Mouse (Mus musculus) lung, adult 2 months (tissue): ENCODE measurements around the gene Hist1h2bg. TPM values are rescaled to one million over a fixed set of nuclear protein-coding genes. Genes with fewer than 3 reads are reported as not detected.

Source experiments
- DNase-seq: peaks from one replicate; pipeline ENCODE4 v3.0.0; 2022
- H3K4me1 ChIP-seq: fragments of 200-500 bp; 2 replicates; pipeline ENCODE4 v1.6.1; 2011; ENCODE audit warnings: low read length; ENCODE audit not compliant: control insufficient read depth, insufficient read depth
- H3K4me3 ChIP-seq: fragments of 200-500 bp; replicated peaks from 2 replicates; pipeline ENCODE3; 2011; ENCODE audit warnings: low read depth, mild to moderate bottlenecking, control low read depth, low read length; ENCODE audit errors: extremely low read depth
- CTCF ChIP-seq: fragments of 200-500 bp; IDR thresholded peaks from 2 replicates; pipeline ENCODE4 v1.5.1; 2011; ENCODE audit warnings: mild to moderate bottlenecking, low read length, control low read depth; ENCODE audit not compliant: insufficient read depth
- POLR2A ChIP-seq: fragments of 200-500 bp; IDR thresholded peaks from 2 replicates; pipeline ENCODE4 v1.6.1; 2011; ENCODE audit warnings: low read depth, mild to moderate bottlenecking, control low read depth, low read length, borderline replicate concordance; ENCODE audit errors: extremely low read depth
- WGBS: fragments of 180-500 bp; shearing (Covaris S2); methylation state at CpG from one replicate; pipeline ENCODE4 v1.1.7; 2018; 5-methylcytosine and 5-hydroxymethylcytosine counted together
- polyA plus RNA-seq: library from polyadenylated mRNA; depleted of rRNA; stranded (reverse); fragments of >200 nt; gene quantifications from 2 replicates; pipeline ENCODE4 v1.2.3, GENCODE M21; 2012; rRNA removed

Gene Hist1h2bg
- polyA plus RNA-seq, 1 experiment = 9.8 TPM

DNA sequence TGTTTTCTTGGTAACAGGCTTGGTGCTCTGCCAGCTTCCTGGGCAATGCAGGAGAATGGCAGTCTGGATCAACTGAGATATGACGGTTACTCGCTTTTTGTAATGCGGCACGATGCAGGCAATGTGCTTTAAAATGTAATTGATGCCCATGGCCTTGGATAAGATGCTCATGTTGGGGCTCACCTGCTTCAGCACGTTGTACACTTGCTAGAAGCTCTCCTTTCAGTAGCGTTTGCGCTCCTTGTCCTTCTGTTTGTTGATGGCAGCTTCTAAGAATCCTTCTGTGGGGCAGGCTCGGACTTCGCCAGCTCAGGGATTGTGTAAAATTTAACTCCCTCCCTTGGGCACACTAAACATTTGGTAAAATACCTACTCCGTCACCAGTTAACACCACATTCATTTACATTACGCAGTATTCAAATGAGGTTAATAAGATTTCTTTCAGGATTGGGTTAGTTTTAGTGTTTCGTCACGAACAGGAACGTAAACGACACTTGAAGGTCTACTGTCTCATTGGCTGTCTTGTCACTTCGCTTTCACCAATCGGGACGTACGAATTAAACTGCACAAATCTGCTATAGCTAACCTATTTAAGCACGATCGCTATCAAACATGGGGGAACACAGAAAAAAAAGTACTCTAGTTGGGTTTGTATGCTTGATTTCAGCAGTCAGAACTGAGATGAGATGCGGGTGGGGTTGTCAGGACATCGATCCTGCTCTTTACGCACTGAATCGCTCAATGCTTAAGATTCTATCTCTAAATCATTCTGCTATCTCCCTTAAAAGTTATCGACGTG is 49.7 kb downstream of the Hist1h2bg start, which contains the start of gene Hist1h2be:
TSS of gene Hist1h2be (minus strand) at position 392 of the 799 bp plus-strand sequence.
- under 1% methylated on average over 27 of the region's 27 CpGs for WGBS

More for the DNA sequence above, 49.7 kb downstream of the Hist1h2bg start, which contains the start of gene Hist1h2be:
- H3K4me3 ChIP-seq = peak within 1 kb of the TSS; percentile 88
- peak; percentile 82 for DNase-seq
- peaks cover 3% of the 10 kb centered on the region; the same call in 1 of the 2 replicates for H3K4me1 ChIP-seq
- TF ChIP-seq CTCF = no peak
- peak; percentile 44; the same call in 1 of the 2 replicates for TF ChIP-seq POLR2A

Other genes starting within 250 kb of the Hist1h2bg start
- gene Zfp322a, start 202.2 kb upstream of the Hist1h2bg start, polyA plus RNA-seq = 1.4 and 2.4 TPM in 2 replicates
- gene Abt1, start 147.5 kb upstream of the Hist1h2bg start, polyA plus RNA-seq = 2.7 and 3.3 TPM in 2 replicates
- not detected in 2 replicates for gene Btn1a1, start 105.5 kb upstream of the Hist1h2bg start, polyA plus RNA-seq
- gene Btn2a2, start 82.5 kb upstream of the Hist1h2bg start, polyA plus RNA-seq = not detected in 2 replicates
- 27.1 and 28.0 TPM in 2 replicates for gene Hist1h4h, start 40.3 kb upstream of the Hist1h2bg start, polyA plus RNA-seq
- gene Hist1h2af, start 37.5 kb upstream of the Hist1h2bg start, polyA plus RNA-seq = 28.7 and 47.1 TPM in 2 replicates
- 2.1 and 2.3 TPM in 2 replicates for gene Hist1h3g, start 36.0 kb upstream of the Hist1h2bg start, polyA plus RNA-seq
- gene Hist1h2bh, start 28.0 kb upstream of the Hist1h2bg start, polyA plus RNA-seq = 0.66 and 0.87 TPM in 2 replicates
- 1.3 and 1.7 TPM in 2 replicates for gene Hist1h3f, start 27.3 kb upstream of the Hist1h2bg start, polyA plus RNA-seq
- gene Hist1h4f, start 19.7 kb upstream of the Hist1h2bg start, polyA plus RNA-seq = 1.4 and 1.8 TPM in 2 replicates
- gene Hist1h1d, start 18.1 kb upstream of the Hist1h2bg start, polyA plus RNA-seq = 0.10 and 0.12 TPM in 2 replicates
- 8.4 and 9.2 TPM in 2 replicates for gene Hist1h3e, start 9.0 kb upstream of the Hist1h2bg start, polyA plus RNA-seq
- 1.8 and 2.3 TPM in 2 replicates for gene Hist1h2ae, start 176 bp upstream of the Hist1h2bg start, polyA plus RNA-seq
- 2.7 and 3.4 TPM in 2 replicates for gene Hist1h2bf, start 2.8 kb downstream of the Hist1h2bg start, polyA plus RNA-seq
- 1.2 and 2.0 TPM in 2 replicates for gene Hist1h2ad, start 3.0 kb downstream of the Hist1h2bg start, polyA plus RNA-seq
- 2.6 and 4.5 TPM in 2 replicates for gene Hist1h3d, start 4.4 kb downstream of the Hist1h2bg start, polyA plus RNA-seq
- gene Hist1h4d, start 10.2 kb downstream of the Hist1h2bg start, polyA plus RNA-seq = 9.0 and 9.5 TPM in 2 replicates
- 2.7 and 3.0 TPM in 2 replicates for gene Hist1h2be, start 49.7 kb downstream of the Hist1h2bg start, polyA plus RNA-seq
- 2.0 and 2.4 TPM in 2 replicates for gene Hist1h1e, start 51.2 kb downstream of the Hist1h2bg start, polyA plus RNA-seq
- 0.45 and 0.61 TPM in 2 replicates for gene Hist1h2ac, start 112.6 kb downstream of the Hist1h2bg start, polyA plus RNA-seq
- gene Hist1h2bc, start 112.8 kb downstream of the Hist1h2bg start, polyA plus RNA-seq = 142 and 182 TPM in 2 replicates
- gene Hist1h1t, start 124.4 kb downstream of the Hist1h2bg start, polyA plus RNA-seq = not detected in 2 replicates
- gene Hist1h4c, start 127.1 kb downstream of the Hist1h2bg start, polyA plus RNA-seq = 6.3 and 6.8 TPM in 2 replicates
- 21.3 and 24.2 TPM in 2 replicates for gene Hfe, start 139.5 kb downstream of the Hist1h2bg start, polyA plus RNA-seq
- gene Hist1h1c, start 167.4 kb downstream of the Hist1h2bg start, polyA plus RNA-seq = 38.1 and 46.7 TPM in 2 replicates
- gene Hist1h3c, start 174.2 kb downstream of the Hist1h2bg start, polyA plus RNA-seq = 1.2 and 2.9 TPM in 2 replicates
- gene Hist1h2bb, start 175.3 kb downstream of the Hist1h2bg start, polyA plus RNA-seq = 2.5 and 2.6 TPM in 2 replicates
- gene Hist1h2ab, start 179.7 kb downstream of the Hist1h2bg start, polyA plus RNA-seq = 2.0 and 3.9 TPM in 2 replicates
- 2.6 and 3.8 TPM in 2 replicates for gene Hist1h3b, start 180.9 kb downstream of the Hist1h2bg start, polyA plus RNA-seq
- 2.5 and 2.8 TPM in 2 replicates for gene Hist1h4b, start 185.6 kb downstream of the Hist1h2bg start, polyA plus RNA-seq
- 2.4 and 2.9 TPM in 2 replicates for gene Hist1h4a, start 189.8 kb downstream of the Hist1h2bg start, polyA plus RNA-seq
- 3.1 and 4.3 TPM in 2 replicates for gene Hist1h3a, start 191.0 kb downstream of the Hist1h2bg start, polyA plus RNA-seq
- not detected in 2 replicates for gene Hist1h1a, start 192.3 kb downstream of the Hist1h2bg start, polyA plus RNA-seq
- gene Trim38, start 198.5 kb downstream of the Hist1h2bg start, polyA plus RNA-seq = 0.07 TPM in 1 of 2 replicates, not detected in the other
- gene Slc17a2, start 235.6 kb downstream of the Hist1h2bg start, polyA plus RNA-seq = 0.32 and 0.52 TPM in 2 replicates